Mouse (Mus musculus): ENCODE results near the gene Mbnl2. TPM values are rescaled to one million over a fixed set of nuclear protein-coding genes. Genes with fewer than 3 reads are reported as not detected.
"Not testable (repeated sequence)": the region's sequence is repeated elsewhere in the genome, so short reads cannot be mapped to it uniquely, and the experiment has no call there.

Gene Mbnl2
- total and polyA plus RNA-seq, 3 experiments, result 24.4 to 158 (median 70.1) TPM

GRCm38 (mm10) chr14:120355040-120355741, 79.7 kb downstream of the Mbnl2 start:
- ATAC-seq (ENCODE audit: extremely low read depth, insufficient number of reproducible peaks, low FRiP score, poor library complexity, severe bottlenecking), result no peak
- DNase-seq (ENCODE audit: low spot score), result no peak
- Histone ChIP-seq H3K4me3 (ENCODE audit: low read depth, low read length) (no peak overlapping the region), H3K4me1 (ENCODE audit: insufficient read depth, low read depth, low read length) (no peaks in the 10 kb centered on the region), H3K27me3 (ENCODE audit: insufficient read depth, low read length) (no peaks in the 10 kb centered on the region), H3K36me3 (replicated peaks) (peaks cover 17% of the 10 kb centered on the region), H3K9me3 (replicated peaks) (peaks cover 15% of the 10 kb centered on the region)
- TF ChIP-seq POLR2AphosphoS5 (IDR thresholded peaks at IDR 0.05; ENCODE audit: insufficient replicate concordance, low read depth, low read length), result no peak
- TF ChIP-seq CTCF (IDR thresholded peaks at IDR 0.05; ENCODE audit: low read depth, low read length), result no peak
- no peak for TF ChIP-seq TAL1 (conservative IDR thresholded peaks at IDR 0.05; ENCODE audit: low read depth, low read length)
- no peak for TF ChIP-seq GATA1 (IDR thresholded peaks at IDR 0.05; ENCODE audit: borderline replicate concordance, low read length)
- TF ChIP-seq GATA2 (IDR thresholded peaks at IDR 0.05; ENCODE audit: borderline replicate concordance, low read depth, low read length), result no peak

GRCm38 (mm10) chr14:120355742-120356440, 80.4 kb downstream of the Mbnl2 start:
- no peak for TF ChIP-seq GATA1 (IDR thresholded peaks at IDR 0.05; ENCODE audit: borderline replicate concordance, low read length)
- no peak for TF ChIP-seq TAL1 (conservative IDR thresholded peaks at IDR 0.05; ENCODE audit: low read depth, low read length)
- TF ChIP-seq GATA2 (IDR thresholded peaks at IDR 0.05; ENCODE audit: borderline replicate concordance, low read depth, low read length), result no peak
- TF ChIP-seq POLR2AphosphoS5 (IDR thresholded peaks at IDR 0.05; ENCODE audit: insufficient replicate concordance, low read depth, low read length), result no peak
- TF ChIP-seq CTCF (IDR thresholded peaks at IDR 0.05; ENCODE audit: low read depth, low read length), result no peak
- Histone ChIP-seq H3K36me3 (replicated peaks) (peaks cover 17% of the 10 kb centered on the region), H3K9me3 (replicated peaks) (peaks cover 15% of the 10 kb centered on the region), H3K4me3 (ENCODE audit: low read depth, low read length) (no peak overlapping the region), H3K27me3 (ENCODE audit: insufficient read depth, low read length) (no peaks in the 10 kb centered on the region), H3K4me1 (ENCODE audit: insufficient read depth, low read depth, low read length) (no peaks in the 10 kb centered on the region)
- no peak for DNase-seq (ENCODE audit: low spot score)
- ATAC-seq (ENCODE audit: extremely low read depth, insufficient number of reproducible peaks, low FRiP score, poor library complexity, severe bottlenecking), result no peak

- H3K36me3 ChIP-seq (replicated peaks), result peaks cover 17% of the 10 kb centered on the region
- no peak for DNase-seq (ENCODE audit: low spot score)
- no peak for ATAC-seq (ENCODE audit: extremely low read depth, insufficient number of reproducible peaks, low FRiP score, poor library complexity, severe bottlenecking)
- TF ChIP-seq GATA1 (IDR thresholded peaks at IDR 0.05; ENCODE audit: borderline replicate concordance, low read length) (no peak), TAL1 (conservative IDR thresholded peaks at IDR 0.05; ENCODE audit: low read depth, low read length) (no peak), CTCF (IDR thresholded peaks at IDR 0.05; ENCODE audit: low read depth, low read length) (no peak), GATA2 (IDR thresholded peaks at IDR 0.05; ENCODE audit: borderline replicate concordance, low read depth, low read length) (no peak), POLR2AphosphoS5 (IDR thresholded peaks at IDR 0.05; ENCODE audit: insufficient replicate concordance, low read depth, low read length) (no peak)
- H3K4me3 ChIP-seq (ENCODE audit: low read depth, low read length), result no peak overlapping the region
- H3K9me3 ChIP-seq (replicated peaks), result peaks cover 11% of the 10 kb centered on the region
- no peaks in the 10 kb centered on the region for H3K4me1 ChIP-seq (ENCODE audit: insufficient read depth, low read depth, low read length)
- H3K27me3 ChIP-seq (ENCODE audit: insufficient read depth, low read length), result no peaks in the 10 kb centered on the region
Observed at GRCm38 (mm10) chr14:120357321-120358070, 82.0 kb downstream of the Mbnl2 start.

- 0 out of 2 replicates have a peak overlapping the region, but pooled peaks have one; percentile 23 for H3K4me3 ChIP-seq (ENCODE audit: low read depth, low read length)
- H3K9me3 ChIP-seq (replicated peaks), result peaks cover 11% of the 10 kb centered on the region
- H3K4me1 ChIP-seq (ENCODE audit: insufficient read depth, low read depth, low read length); DNase-seq (ENCODE audit: low spot score); ATAC-seq (ENCODE audit: extremely low read depth, insufficient number of reproducible peaks, low FRiP score, poor library complexity, severe bottlenecking); H3K27me3 ChIP-seq (ENCODE audit: insufficient read depth, low read length): not testable (repeated sequence)
- peaks cover 20% of the 10 kb centered on the region for H3K36me3 ChIP-seq (replicated peaks)
Observed at GRCm38 (mm10) chr14:120359608-120360007, 84.1 kb downstream of the Mbnl2 start.

GRCm38 (mm10) chr14:120361121-120361520, 85.7 kb downstream of the Mbnl2 start:
- no peak overlapping the region for H3K4me3 ChIP-seq (ENCODE audit: low read depth, low read length)
- H3K9me3 ChIP-seq (replicated peaks), result peaks cover 13% of the 10 kb centered on the region
- H3K4me1 ChIP-seq (ENCODE audit: insufficient read depth, low read depth, low read length), result no peaks in the 10 kb centered on the region
- H3K27me3 ChIP-seq (ENCODE audit: insufficient read depth, low read length), result no peaks in the 10 kb centered on the region
- DNase-seq (ENCODE audit: low spot score), result no peak
- ATAC-seq (ENCODE audit: extremely low read depth, insufficient number of reproducible peaks, low FRiP score, poor library complexity, severe bottlenecking), result no peak
- peaks cover 16% of the 10 kb centered on the region for H3K36me3 ChIP-seq (replicated peaks)
- TF ChIP-seq CTCF (IDR thresholded peaks at IDR 0.05; ENCODE audit: low read depth, low read length) (no peak), GATA1 (IDR thresholded peaks at IDR 0.05; ENCODE audit: borderline replicate concordance, low read length) (no peak), TAL1 (conservative IDR thresholded peaks at IDR 0.05; ENCODE audit: low read depth, low read length) (no peak), POLR2AphosphoS5 (IDR thresholded peaks at IDR 0.05; ENCODE audit: insufficient replicate concordance, low read depth, low read length) (no peak), GATA2 (IDR thresholded peaks at IDR 0.05; ENCODE audit: borderline replicate concordance, low read depth, low read length) (no peak)

- TF ChIP-seq POLR2AphosphoS5 (IDR thresholded peaks at IDR 0.05; ENCODE audit: insufficient replicate concordance, low read depth, low read length), result no peak
- no peak for TF ChIP-seq CTCF (IDR thresholded peaks at IDR 0.05; ENCODE audit: low read depth, low read length)
- no peak for TF ChIP-seq TAL1 (conservative IDR thresholded peaks at IDR 0.05; ENCODE audit: low read depth, low read length)
- no peak for TF ChIP-seq GATA2 (IDR thresholded peaks at IDR 0.05; ENCODE audit: borderline replicate concordance, low read depth, low read length)
- no peak for TF ChIP-seq GATA1 (IDR thresholded peaks at IDR 0.05; ENCODE audit: borderline replicate concordance, low read length)
- Histone ChIP-seq H3K27me3 (ENCODE audit: insufficient read depth, low read length) (no peaks in the 10 kb centered on the region), H3K4me1 (ENCODE audit: insufficient read depth, low read depth, low read length) (no peaks in the 10 kb centered on the region), H3K36me3 (replicated peaks) (peaks cover 19% of the 10 kb centered on the region), H3K9me3 (replicated peaks) (peaks cover 12% of the 10 kb centered on the region), H3K4me3 (ENCODE audit: low read depth, low read length) (no peak overlapping the region)
- DNase-seq (ENCODE audit: low spot score) (no peak), ATAC-seq (ENCODE audit: extremely low read depth, insufficient number of reproducible peaks, low FRiP score, poor library complexity, severe bottlenecking) (no peak)
Observed at GRCm38 (mm10) chr14:120362409-120362992, 87.0 kb downstream of the Mbnl2 start.

Measured in G1E (cell line).